Mouse (Mus musculus) CH12.LX (cell line): ENCODE data around the gene Cry2. TPM values are rescaled to one million over a fixed set of nuclear protein-coding genes. Genes with fewer than 3 reads are reported as not detected.

Source experiments
- DNase-seq: peaks from one replicate; pipeline ENCODE4 v3.0.0-alpha.2; 2013; ENCODE audit errors: extremely low read depth
- H3K27ac ChIP-seq: 2 replicates; pipeline ENCODE4 v1.5.1; 2012; ENCODE audit warnings: low read depth, mild to moderate bottlenecking, control low read depth, moderate library complexity; ENCODE audit not compliant: insufficient read depth
- H3K27me3 ChIP-seq: replicated peaks from 2 replicates; pipeline ENCODE3; 2012; ENCODE audit warnings: inconsistent platforms
- H3K36me3 ChIP-seq, 2 experiments: replicated peaks in 1 of 2; 2 replicates each; pipeline versions ENCODE3 to v1.6.1; 2012; ENCODE audit warnings: inconsistent platforms in 1 of 2, low read length in 1 of 2, mild to moderate bottlenecking in 1 of 2, mixed read lengths in 1 of 2, moderate library complexity in 1 of 2; ENCODE audit not compliant: control insufficient read depth in 1 of 2, insufficient read depth in 1 of 2
- H3K4me1 ChIP-seq, 2 experiments: 2 replicates each; pipeline ENCODE4 v1.6.1; 2012; ENCODE audit warnings: inconsistent platforms in 1 of 2, moderate library complexity in 1 of 2; ENCODE audit not compliant: insufficient read depth in 2 of 2, control insufficient read depth in 1 of 2
- H3K4me2 ChIP-seq: 2 replicates; pipeline ENCODE4 v1.6.1; 2012; ENCODE audit warnings: low read depth, mild to moderate bottlenecking, control low read depth; ENCODE audit not compliant: poor library complexity, insufficient read depth, severe bottlenecking
- H3K4me3 ChIP-seq, 3 experiments: fragments of 150-350 bp in 1 of 3; sonication (generic) in 1 of 3; replicated peaks in 1 of 3; 2 replicates each; pipeline versions ENCODE3 to v1.5.1; 2011 to 2012; ENCODE audit warnings: low read depth in 2 of 3, low read length in 2 of 3, mild to moderate bottlenecking in 2 of 3, moderate library complexity in 2 of 3, control low read depth in 1 of 3, improper control_type of control experiment in 1 of 3, inconsistent platforms in 1 of 3, mixed read lengths in 1 of 3; ENCODE audit not compliant: poor library complexity in 1 of 3
- H3K79me2 ChIP-seq: replicated peaks from 2 replicates; pipeline ENCODE4 v1.6.1; 2012; ENCODE audit warnings: mild to moderate bottlenecking, moderate library complexity; ENCODE audit not compliant: control insufficient read depth, poor library complexity, insufficient read depth, severe bottlenecking; ENCODE audit errors: extremely low read depth
- H3K9ac ChIP-seq: 2 replicates; pipeline ENCODE4 v1.6.1; 2012; ENCODE audit warnings: low read depth, mild to moderate bottlenecking, control low read depth, moderate library complexity; ENCODE audit not compliant: insufficient read depth
- H3K9me3 ChIP-seq: replicated peaks from 2 replicates; pipeline ENCODE3; 2012; ENCODE audit warnings: low read length, inconsistent platforms, mixed read lengths
- BHLHE40 ChIP-seq: IDR thresholded peaks from 2 replicates; pipeline ENCODE4 v1.6.1; 2011; ENCODE audit warnings: mild to moderate bottlenecking, low read depth, low read length, improper control_type of control experiment
- CHD2 ChIP-seq: IDR thresholded peaks from 2 replicates; pipeline ENCODE4 v1.6.1; 2011; ENCODE audit warnings: low read length, improper control_type of control experiment
- CTCF ChIP-seq, 2 experiments: IDR thresholded peaks in 1 of 2; conservative IDR thresholded peaks in 1 of 2; 2 replicates each; pipeline ENCODE4 v1.5.1; 2011 to 2012; ENCODE audit warnings: low read depth in 2 of 2, low read length in 2 of 2, improper control_type of control experiment in 1 of 2, inconsistent platforms in 1 of 2, mild to moderate bottlenecking in 1 of 2, moderate library complexity in 1 of 2
- E2F4 ChIP-seq: IDR thresholded peaks from 2 replicates; pipeline ENCODE4 v1.6.1; 2011; ENCODE audit warnings: low read depth, low read length, improper control_type of control experiment; ENCODE audit not compliant: insufficient replicate concordance
- ELF1 ChIP-seq: IDR thresholded peaks from 2 replicates; pipeline ENCODE4 v1.6.1; 2014; ENCODE audit warnings: low read depth, mild to moderate bottlenecking, inconsistent platforms, low read length, improper control_type of control experiment
- KAT2A ChIP-seq: IDR thresholded peaks from 2 replicates; pipeline ENCODE4 v1.6.1; 2012; ENCODE audit warnings: low read length, improper control_type of control experiment, inconsistent platforms; ENCODE audit not compliant: insufficient replicate concordance
- POLR2AphosphoS2 ChIP-seq: IDR thresholded peaks from 2 replicates; pipeline ENCODE4 v1.6.1; 2011; ENCODE audit warnings: low read depth, low read length, improper control_type of control experiment
- RAD21 ChIP-seq: IDR thresholded peaks from 2 replicates; pipeline ENCODE4 v1.6.1; 2011; ENCODE audit warnings: low read depth, mild to moderate bottlenecking, low read length, improper control_type of control experiment, moderate library complexity
- RCOR1 ChIP-seq: conservative IDR thresholded peaks from 2 replicates; pipeline ENCODE4 v1.6.1; 2012; ENCODE audit warnings: low read depth, mild to moderate bottlenecking, inconsistent platforms, low read length, improper control_type of control experiment
- TBP ChIP-seq: conservative IDR thresholded peaks from 2 replicates; pipeline ENCODE4 v1.6.1; 2011; ENCODE audit warnings: low read depth, low read length, improper control_type of control experiment
- USF2 ChIP-seq: conservative IDR thresholded peaks from 2 replicates; pipeline ENCODE4 v1.6.1; 2011; ENCODE audit warnings: low read depth, low read length, improper control_type of control experiment
- ZKSCAN1 ChIP-seq: IDR thresholded peaks from 2 replicates; pipeline ENCODE4 v1.6.1; 2012; ENCODE audit warnings: low read depth, inconsistent platforms, low read length, improper control_type of control experiment, borderline replicate concordance
- ZMIZ1 ChIP-seq: IDR thresholded peaks from 2 replicates; pipeline ENCODE4 v1.6.1; 2012; ENCODE audit warnings: low read depth, mild to moderate bottlenecking, inconsistent platforms, low read length, improper control_type of control experiment
- dilution Hi-C: fragments of 300-500 bp; cut with MboI; formaldehyde crosslinking; loops from 2 replicates; pipeline ENCODE4 v1.14.3; 2020; ENCODE audit warnings: low sequenced_read_pairs; ENCODE audit not compliant: extremely low pct_unique_long_range_greater_than_20kb, extremely low pct_ligation_motif_present
- in situ Hi-C: fragments of 300-500 bp; cut with MboI; formaldehyde crosslinking; loops from 3 replicates; pipeline ENCODE4 v1.14.3; 2019; ENCODE audit warnings: low sequenced_read_pairs, low pct_ligation_motif_present, low pct_unique_long_range_greater_than_20kb, mixed read lengths
- polyA plus RNA-seq: library from polyadenylated mRNA; unstranded; fragments of >175 nt; gene quantifications from 2 replicates; pipeline ENCODE4 v1.2.1, GENCODE M21; 2012; ENCODE audit warnings: low read depth; ENCODE audit not compliant: insufficient read length
- total RNA-seq, 2 experiments: library from RNA; depleted of rRNA; stranded (reverse); fragments of 300-350 nt in 1 of 2; fragments of >200 nt in 1 of 2; gene quantifications; 2 replicates each; pipeline ENCODE4 v1.2.3; 2012 to 2014

The Cry2 gene
- total and polyA plus RNA-seq, 3 experiments, result 4.3 to 15.9 (median 12.7) TPM

DNA sequence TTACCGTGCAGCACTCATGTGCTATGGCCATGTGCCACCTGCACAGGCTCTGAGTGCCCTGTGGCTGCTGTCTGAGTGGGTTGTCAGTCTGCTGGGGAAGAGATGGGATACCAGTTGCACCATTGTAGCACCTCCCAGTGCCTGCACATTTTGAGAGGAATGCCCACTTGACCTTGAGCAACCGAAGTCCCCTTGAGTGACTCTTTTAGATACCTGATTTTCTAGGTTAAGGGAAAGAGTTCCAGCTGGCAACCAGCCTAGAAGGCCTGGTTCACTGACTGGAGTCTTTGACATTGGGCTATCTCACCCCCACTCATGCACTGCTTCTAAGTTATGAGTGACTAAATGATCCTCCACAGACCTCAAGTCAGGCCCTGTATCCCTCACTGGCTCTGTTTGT lies 74.5 kb downstream of the Cry2 start:
- no peak for DNase-seq
- dilution Hi-C loops, result no loop called here
- no peak for TF ChIP-seq USF2
- TF ChIP-seq, all 38 proteins: peak for 0
- no peak overlapping the region for H3K9ac ChIP-seq
- H3K36me3 ChIP-seq, result peaks cover 57 to 91% of the 10 kb centered on the region in 2 experiments
- H3K9me3 ChIP-seq, result no peaks in the 10 kb centered on the region
- H3K4me3 ChIP-seq, result no peak overlapping the region
- no peaks in the 10 kb centered on the region for H3K4me1 ChIP-seq
- in situ Hi-C loops, result no loop called here
- no peak overlapping the region for H3K27ac ChIP-seq
- no peaks in the 10 kb centered on the region for H3K79me2 ChIP-seq
- no peak overlapping the region for H3K4me2 ChIP-seq
- H3K27me3 ChIP-seq, result no peaks in the 10 kb centered on the region

DNA sequence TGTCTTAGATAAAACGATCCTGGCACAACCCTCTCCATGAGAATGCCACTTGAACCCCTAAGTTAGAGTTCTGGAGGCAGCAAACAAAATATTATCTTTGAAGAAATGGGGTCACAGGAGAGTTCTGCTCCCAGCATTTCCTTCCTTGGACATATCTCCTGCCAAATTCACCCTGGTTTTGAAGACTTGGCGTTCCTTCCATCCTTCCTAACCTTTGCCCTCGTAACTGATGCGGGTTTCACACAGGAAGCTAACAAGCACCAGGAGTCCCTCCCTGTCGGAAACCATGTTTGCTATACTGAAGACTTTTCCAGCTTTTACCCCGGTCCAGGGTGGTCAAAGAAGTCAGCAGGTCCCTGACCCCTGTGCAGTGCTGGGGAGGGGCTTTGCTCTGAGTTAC lies 79.6 kb downstream of the Cry2 start:
- peaks cover 56 to 95% of the 10 kb centered on the region in 2 experiments for H3K36me3 ChIP-seq
- TF ChIP-seq E2F4 (no peak), TBP (no peak), BHLHE40 (no peak), RAD21 (no peak), ZKSCAN1 (no peak), CHD2 (no peak), POLR2AphosphoS2 (no peak), KAT2A (no peak), ZMIZ1 (no peak), RCOR1 (no peak), CTCF (conservative IDR thresholded peaks at IDR 0.05 in 1 of 2, IDR thresholded peaks at IDR 0.05 in 1 of 2; ENCODE audit: low read depth in 2 of 2, low read length in 2 of 2) (no peak), ELF1 (no peak)
- H3K79me2 ChIP-seq, result no peaks in the 10 kb centered on the region
- H3K4me1 ChIP-seq, result no peaks in the 10 kb centered on the region
- DNase-seq, result no peak
- in situ Hi-C loops, result no loop called here
- dilution Hi-C loops, result no loop called here
- no peak overlapping the region for H3K9ac ChIP-seq
- no peak overlapping the region for H3K4me2 ChIP-seq
- H3K9me3 ChIP-seq, result no peaks in the 10 kb centered on the region
- H3K27me3 ChIP-seq, result no peaks in the 10 kb centered on the region
- no peak overlapping the region for H3K27ac ChIP-seq
- H3K4me3 ChIP-seq, result no peak overlapping the region

Other genes with a start within 250 kb of the Cry2 start
- 35.1 and 44.0 TPM in 2 replicates for gene Pex16, start 59.4 kb downstream of the Cry2 start, total RNA-seq (2012; rRNA removed)
- gene Pex16, start 59.4 kb downstream of the Cry2 start, total RNA-seq (2014; rRNA removed), result 25.0 and 28.7 TPM in 2 replicates
- gene Pex16, start 59.4 kb downstream of the Cry2 start, polyA plus RNA-seq, result 36.6 and 37.2 TPM in 2 replicates
- 1.4 and 1.5 TPM in 2 replicates for gene Large2, start 59.2 kb downstream of the Cry2 start, total RNA-seq (2012; rRNA removed)
- gene Large2, start 59.2 kb downstream of the Cry2 start, total RNA-seq (2014; rRNA removed), result 0.19 TPM in 1 of 2 replicates, not detected in the other
- 0.45 and 0.89 TPM in 2 replicates for gene Large2, start 59.2 kb downstream of the Cry2 start, polyA plus RNA-seq
- 2.9 and 3.4 TPM in 2 replicates for gene 1700029I15Rik, start 51.5 kb downstream of the Cry2 start, total RNA-seq (2012; rRNA removed)
- gene 1700029I15Rik, start 51.5 kb downstream of the Cry2 start, total RNA-seq (2014; rRNA removed), result 0.39 and 0.67 TPM in 2 replicates
- gene 1700029I15Rik, start 51.5 kb downstream of the Cry2 start, polyA plus RNA-seq, result 3.0 and 5.0 TPM in 2 replicates
- gene Mapk8ip1, start 32.8 kb downstream of the Cry2 start, total RNA-seq (2012; rRNA removed), result 4.1 and 5.4 TPM in 2 replicates
- 5.0 and 5.5 TPM in 2 replicates for gene Mapk8ip1, start 32.8 kb downstream of the Cry2 start, total RNA-seq (2014; rRNA removed)
- gene Mapk8ip1, start 32.8 kb downstream of the Cry2 start, polyA plus RNA-seq, result 11.0 and 13.0 TPM in 2 replicates
- gene Slc35c1, start 26.5 kb upstream of the Cry2 start, total RNA-seq (2012; rRNA removed), result 7.3 and 8.7 TPM in 2 replicates
- 2.8 and 4.1 TPM in 2 replicates for gene Slc35c1, start 26.5 kb upstream of the Cry2 start, total RNA-seq (2014; rRNA removed)
- gene Slc35c1, start 26.5 kb upstream of the Cry2 start, polyA plus RNA-seq, result 18.4 and 22.7 TPM in 2 replicates
- not detected in 2 replicates for gene Chst1, start 165.7 kb upstream of the Cry2 start, total RNA-seq (2012; rRNA removed)
- not detected in 2 replicates for gene Chst1, start 165.7 kb upstream of the Cry2 start, total RNA-seq (2014; rRNA removed)
- not detected in 2 replicates for gene Chst1, start 165.7 kb upstream of the Cry2 start, polyA plus RNA-seq